Mouse (Mus musculus): Measurements from ENCODE around the gene Apeh.

DNA sequence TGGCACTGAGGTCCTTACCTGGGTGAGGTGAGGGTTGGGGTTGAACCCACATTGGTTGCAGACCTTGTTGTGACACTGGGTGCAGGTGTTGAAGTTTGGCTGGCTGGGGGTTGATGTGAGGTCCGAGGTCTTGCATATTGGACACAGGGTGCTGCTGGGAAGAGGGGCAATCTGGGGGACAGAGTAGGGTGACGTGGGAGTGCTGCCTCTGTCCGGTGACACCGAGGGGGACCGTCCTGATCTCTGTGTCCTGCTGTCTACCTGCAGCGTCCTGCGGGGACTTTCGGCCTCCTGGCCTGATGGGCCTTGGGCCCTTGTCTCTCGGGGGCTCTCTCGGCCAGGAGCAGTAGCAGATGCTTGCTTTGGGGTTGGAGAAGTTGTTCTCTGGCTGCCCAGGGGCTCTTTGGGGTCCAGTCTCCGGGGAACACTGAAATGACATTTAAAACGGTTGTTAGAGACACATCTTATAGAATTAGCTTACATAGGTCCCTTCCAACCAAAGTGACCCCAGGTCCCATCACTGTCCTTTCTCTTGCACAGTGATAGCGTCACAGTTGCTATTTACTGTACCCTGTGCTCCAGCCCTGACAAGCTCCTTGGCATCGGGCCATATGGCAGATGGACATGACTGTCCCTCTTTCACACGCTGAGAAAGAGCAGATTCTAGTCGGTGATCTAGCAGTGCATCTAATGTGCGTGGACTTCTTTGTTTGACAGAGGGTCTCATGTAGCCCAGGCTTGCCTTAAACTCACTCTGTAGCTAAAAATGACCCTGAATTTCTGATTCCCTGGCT is 45.0 kb upstream of the Apeh start:
- TF ChIP-seq CTCF (IDR thresholded peaks at IDR 0.05; ENCODE audit: low read depth) (no peak), EP300 (IDR thresholded peaks at IDR 0.05; ENCODE audit: low read depth) (no peak)

All from liver, embryonic 14.5 days (tissue).